Mouse (Mus musculus): ENCODE results near the gene Ppp4r4. TPM values are rescaled to one million over a fixed set of nuclear protein-coding genes. Genes with fewer than 3 reads are reported as not detected.
"Not testable (repeated sequence)": the region's sequence is repeated elsewhere in the genome, so short reads cannot be mapped to it uniquely, and the experiment has no call there.

The Ppp4r4 gene
- total RNA-seq, 2 experiments from 2014 or later, result 44.6 to 50.3 TPM

DNA sequence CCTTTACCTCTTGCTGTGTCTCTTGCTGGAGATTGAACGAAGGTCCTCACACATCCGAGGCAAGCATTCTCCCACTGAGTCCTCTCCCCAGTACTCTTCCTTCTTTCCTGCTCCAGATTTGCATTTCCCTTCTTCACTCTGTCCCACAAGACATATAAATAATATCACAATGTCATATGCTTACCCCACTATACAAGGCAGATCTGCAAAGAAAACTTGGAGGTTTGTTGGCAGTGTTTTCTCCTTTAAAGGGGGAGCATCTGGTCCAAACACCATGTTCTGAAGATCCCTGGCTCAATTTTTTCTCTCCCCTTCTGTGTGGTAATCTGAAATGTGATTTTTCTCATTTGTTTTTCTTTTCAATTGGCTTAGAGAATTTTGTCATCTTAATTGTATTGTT lies 102.3 kb downstream of the Ppp4r4 start:
- peak in 1 of 2 experiments; percentile 45 for DNase-seq (ENCODE audit: low spot score in 2 of 2)

DNA sequence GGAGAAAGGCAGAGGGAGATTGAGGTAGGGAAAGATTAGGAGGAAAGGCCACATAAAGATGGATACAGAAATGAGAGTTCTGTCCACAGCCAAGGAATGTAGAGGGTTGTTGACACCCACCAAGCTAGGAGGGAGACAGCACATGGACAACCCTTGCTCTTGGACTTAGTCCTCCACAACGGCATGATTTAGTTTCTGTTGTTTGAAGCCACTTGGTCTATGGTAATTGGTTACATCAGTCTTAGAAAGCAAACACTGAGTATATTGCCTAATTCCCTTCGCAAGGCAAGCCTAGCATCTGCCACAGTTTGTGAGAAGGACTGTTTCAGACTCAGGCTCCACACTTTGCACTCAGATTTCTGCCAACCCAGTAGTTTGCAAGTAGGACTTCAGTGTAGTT lies 103.8 kb downstream of the Ppp4r4 start:
- no peak for DNase-seq (ENCODE audit: low spot score in 2 of 2)

DNA sequence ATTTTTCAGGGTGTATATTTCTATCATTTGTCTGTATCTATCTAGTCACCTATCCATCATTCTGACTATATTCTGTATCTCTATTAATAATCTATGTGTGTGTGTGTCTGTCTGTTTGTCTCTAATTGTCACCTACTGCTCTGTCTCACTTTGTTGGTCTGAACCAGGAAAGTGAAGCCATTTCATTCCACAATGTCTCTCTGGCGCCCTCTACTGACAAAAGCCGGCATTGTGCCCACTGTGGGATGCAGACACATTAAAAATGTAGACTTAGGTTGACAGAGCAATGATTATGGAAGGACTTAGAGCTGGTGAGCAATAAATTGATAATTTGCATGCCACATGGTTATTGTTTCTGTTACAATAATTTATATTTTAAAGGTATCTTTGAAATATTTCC lies 111.3 kb downstream of the Ppp4r4 start:
- DNase-seq (ENCODE audit: low spot score in 2 of 2), result peak; percentile 72 to 93

DNA sequence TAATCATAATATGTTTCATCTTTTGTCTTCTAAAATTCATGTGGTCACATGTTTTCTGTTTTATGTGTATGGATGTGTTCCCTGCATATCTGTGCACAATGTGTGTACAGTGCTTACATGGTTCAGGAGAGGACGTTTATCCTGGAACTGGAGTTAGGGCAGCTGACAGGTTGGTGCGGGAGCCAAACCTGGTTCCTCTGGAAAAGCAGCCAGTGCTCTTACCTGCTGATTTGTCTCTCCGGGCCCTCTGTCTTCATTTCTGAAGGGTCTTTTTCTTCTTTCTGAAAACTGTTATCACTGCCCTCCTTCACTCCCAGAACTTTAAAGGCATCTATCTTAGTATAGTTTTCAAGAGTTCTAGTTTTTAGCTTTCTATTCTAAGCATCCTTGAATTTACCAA lies 111.7 kb downstream of the Ppp4r4 start:
- DNase-seq (ENCODE audit: low spot score in 2 of 2), result no peak

DNA sequence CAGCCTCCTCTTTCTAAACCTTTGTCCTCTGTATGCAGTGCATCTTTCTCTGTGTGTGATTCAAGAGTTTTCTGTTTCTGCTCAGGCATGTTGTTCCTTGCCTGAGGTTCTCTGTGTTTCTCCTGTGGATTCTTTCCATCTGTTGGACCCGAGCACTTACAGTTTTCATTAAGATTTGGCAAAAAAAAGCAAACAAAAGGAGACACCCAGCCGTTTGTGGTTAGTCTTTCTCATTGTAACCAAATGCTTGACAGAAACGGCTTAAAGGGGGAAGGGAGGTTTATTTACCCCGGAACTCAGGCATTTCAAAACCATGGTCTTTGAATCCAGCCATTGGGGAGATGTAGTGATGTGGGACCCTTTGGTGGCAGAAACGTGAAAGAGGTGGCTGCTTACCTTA lies 112.5 kb downstream of the Ppp4r4 start:
- no peak for DNase-seq (ENCODE audit: low spot score in 2 of 2)

DNA sequence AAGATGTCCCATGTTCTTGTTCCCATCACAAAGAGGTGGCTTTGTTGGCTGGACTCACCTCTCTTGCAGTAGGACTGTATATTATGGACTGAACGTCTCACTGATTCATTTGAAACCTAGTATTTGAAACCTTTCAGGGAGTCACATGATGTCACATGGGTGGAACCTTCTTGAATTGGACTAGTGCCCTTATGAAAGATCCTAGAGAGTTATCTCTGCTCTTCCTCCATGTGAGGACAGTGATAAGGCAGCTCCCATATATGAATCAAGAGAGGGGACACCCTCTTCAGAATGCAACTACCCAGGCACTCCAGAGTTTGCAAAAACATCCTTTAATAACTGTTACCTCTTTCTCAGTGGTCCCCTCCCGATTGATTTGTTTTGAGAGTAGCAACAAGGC lies 114.2 kb downstream of the Ppp4r4 start:
- no peak for DNase-seq (ENCODE audit: low spot score in 2 of 2)

DNA sequence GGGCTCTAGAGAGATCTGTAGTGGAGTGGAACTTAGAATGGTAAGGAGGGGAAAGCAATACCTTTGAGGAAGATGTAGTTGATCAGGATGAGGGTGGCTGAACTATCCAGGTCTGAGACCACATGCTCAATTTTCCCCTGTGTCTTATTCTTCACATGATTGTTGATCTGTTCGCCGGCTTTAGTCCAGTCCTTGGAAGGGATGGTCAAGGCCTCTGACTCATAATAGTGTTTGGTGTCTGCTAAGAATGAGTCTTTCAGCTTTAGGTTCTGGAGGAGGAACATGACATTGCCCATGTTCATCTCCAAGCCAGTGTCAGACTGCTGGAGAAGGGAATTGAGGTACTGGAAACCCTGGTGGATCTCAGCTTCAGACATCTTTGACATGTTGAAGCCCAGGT lies 121.8 kb downstream of the Ppp4r4 start:
- DNase-seq (ENCODE audit: low spot score in 2 of 2), result no peak

DNA sequence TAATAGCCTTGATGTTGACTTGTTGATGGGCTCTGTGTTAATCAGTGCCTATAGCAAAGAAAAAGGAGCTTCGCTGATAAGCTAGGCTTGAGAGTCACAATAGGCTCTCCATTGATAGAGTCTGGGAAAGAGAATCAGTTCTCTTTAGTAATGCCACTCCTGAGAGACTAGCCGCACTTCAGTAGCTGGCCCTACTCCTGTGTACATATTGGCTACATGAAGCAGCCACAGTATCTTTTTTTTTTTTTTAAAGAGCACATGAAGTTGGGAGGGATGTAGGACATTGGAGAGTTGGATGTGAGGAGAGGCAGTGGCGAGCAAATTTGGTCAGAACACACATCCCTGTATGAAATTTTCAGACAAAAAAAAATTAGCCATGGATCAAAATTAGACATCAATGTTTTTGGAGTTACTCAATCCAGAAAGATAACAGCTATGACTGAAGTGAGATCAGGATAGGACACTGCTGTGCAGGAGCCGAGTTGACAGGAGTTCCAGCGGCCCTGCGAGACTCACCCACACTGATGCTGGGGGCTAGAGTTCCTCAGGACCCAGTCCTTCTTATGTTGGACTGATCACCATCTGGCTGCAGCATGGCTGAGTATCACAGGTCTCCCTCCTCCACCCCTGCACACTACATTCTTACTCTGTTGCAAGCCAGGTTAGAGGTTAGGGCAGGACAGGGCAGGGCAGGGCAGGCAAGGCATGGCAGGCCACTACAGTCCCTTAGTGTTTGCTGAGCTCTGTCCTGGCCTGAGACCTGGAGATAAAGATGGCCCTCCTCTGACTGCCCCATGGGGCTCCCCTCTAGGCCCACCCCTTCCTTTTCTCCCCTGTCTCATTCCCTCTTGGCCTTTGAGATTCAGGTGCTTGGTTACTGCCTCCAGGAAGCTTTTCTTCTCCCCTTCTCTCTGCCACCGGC lies 123.3 kb downstream of the Ppp4r4 start:
- DNase-seq (ENCODE audit: low spot score in 2 of 2), result no peak

DNA sequence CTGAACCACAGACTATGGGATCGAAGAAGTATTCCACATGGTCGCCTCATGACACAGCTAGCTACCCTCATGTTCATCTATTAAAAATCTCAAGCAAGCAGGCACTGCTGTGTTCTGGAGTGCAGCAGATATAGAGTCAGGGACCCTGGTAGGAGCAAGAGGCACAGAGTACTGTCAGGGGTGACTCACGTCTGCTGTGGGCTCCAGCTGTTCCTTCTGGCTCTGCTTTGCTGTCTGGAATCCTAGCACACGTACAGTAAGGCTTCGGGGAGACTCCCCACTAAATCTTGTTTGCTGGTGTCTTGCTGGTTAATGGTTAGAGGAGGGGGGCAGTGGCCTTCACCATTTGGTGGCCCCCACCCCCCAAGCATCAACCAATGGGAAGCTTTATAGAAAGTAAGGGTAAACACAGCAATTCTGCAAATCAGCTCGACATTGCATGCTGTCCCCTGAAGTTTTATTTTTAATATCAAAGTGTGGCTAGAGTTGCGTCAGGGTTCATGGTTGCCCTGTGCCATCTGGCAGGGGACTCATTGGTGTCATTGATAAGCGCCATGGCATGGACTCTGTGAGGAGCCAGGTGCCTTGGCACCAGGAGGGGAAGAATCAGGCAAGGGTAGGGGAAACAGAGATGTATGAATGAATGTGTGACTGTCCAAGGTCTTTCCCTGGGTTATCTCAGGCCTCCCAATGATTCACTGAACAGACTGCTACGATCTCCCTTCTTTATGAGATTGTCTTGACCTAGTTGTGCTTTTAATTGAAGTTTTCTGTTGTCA lies 125.0 kb downstream of the Ppp4r4 start, which contains the start of gene Serpina6:
TSS of gene Serpina6 (minus strand) at position 365 of the 779 bp plus-strand sequence.
- no peak for DNase-seq (ENCODE audit: low spot score in 2 of 2)

DNA sequence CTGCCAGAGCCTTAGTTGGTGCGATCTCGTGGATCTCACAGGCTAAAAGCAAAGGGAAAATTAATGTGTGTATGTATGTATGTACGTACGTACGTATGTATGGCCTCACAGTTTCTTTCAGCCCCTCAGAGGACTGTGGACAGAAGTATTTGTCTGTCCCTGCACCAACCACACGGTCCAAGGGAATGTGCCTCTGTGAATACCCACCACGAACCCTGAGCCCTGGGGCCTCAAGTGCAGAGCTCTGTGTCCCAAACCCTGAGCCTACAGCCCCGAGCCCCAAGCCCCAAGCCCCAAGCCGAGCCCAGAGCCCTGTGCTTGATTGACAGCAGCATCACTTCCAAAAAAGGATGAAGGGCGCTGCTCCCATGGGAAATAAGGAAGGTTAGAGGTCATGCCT lies 125.9 kb downstream of the Ppp4r4 start:
- DNase-seq (ENCODE audit: low spot score in 2 of 2), result no peak

DNA sequence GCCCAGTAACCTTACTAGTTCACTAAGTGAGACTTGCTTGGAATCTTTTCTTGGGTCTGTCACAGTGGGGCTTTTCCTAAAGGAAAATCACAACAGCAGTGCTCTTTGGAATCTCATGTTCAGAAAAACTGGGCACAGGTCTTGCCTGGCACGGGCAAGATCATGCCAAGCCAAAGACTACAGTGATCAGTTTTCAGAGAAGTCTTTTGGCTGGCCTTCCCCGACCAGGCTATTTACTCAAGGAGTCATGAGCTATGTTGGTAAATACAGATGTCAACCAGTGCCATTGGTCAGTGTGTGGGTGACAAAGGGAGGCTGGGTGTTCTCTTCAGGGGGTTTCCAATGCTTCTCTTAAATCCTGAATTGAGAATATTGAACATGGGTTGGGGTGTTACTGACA lies 127.1 kb downstream of the Ppp4r4 start:
- DNase-seq (ENCODE audit: low spot score in 2 of 2), result no peak

DNA sequence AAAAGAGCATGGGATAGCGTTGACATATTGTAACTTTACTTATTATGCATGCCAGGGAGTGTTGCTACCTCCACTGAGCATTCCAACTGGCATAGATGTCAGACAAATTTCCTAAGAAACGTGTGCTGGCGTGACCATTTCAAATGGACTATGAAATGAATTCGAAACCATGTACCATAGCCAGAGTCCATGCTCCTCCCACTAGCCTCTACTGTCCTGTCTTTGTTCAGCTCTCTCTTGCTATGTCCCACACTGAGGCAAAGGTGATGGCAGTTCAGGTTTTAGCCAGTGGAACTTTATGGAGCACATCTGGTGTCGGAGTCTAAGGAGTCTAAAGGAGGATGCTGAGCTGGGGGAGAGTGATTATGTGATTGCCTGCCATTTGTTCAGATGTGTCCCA lies 128.0 kb downstream of the Ppp4r4 start:
- DNase-seq (ENCODE audit: low spot score in 2 of 2), result no peak

DNA sequence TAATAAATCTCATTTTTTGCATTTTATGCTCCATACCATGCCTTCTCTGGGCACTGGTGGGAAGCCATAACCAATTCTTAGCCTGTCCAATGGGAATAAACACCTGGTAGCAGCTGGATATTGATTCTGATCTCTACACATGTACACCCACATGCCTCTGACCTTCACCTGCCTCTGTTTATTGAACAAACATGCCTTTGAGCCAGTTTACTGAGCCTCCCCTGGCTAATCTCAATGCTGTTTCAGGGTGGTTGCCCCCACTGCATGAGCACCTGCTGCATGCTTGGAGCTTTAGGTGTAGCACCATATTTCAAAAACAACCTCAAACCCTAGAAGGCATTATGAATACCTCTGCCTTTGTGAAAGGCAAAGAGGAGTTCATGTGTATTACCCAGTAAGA lies 130.0 kb downstream of the Ppp4r4 start:
- DNase-seq (ENCODE audit: low spot score in 2 of 2), result not testable (repeated sequence)

Other genes with a start within 250 kb of the Ppp4r4 start
- 1 to 10 TPM in 1 of 2 experiments, under 1 TPM in 1; 0.96 to 1.5 TPM for gene Fam181a, start 221.3 kb upstream of the Ppp4r4 start, total RNA-seq (2021)
- 1 to 10 TPM; 1.8 to 2.1 TPM for gene Asb2, start 176.3 kb upstream of the Ppp4r4 start, total RNA-seq (2021)
- gene Otub2, start 143.6 kb upstream of the Ppp4r4 start, total RNA-seq (2021), result 10 to 100 TPM; 48.0 to 51.3 TPM
- gene 9330161L09Rik, start 124.5 kb upstream of the Ppp4r4 start, total RNA-seq (2021), result 1 to 10 TPM; 2.6 to 2.8 TPM
- gene Ddx24, start 106.5 kb upstream of the Ppp4r4 start, total RNA-seq (2021), result 100 to 1,000 TPM; 247 to 250 TPM
- 100 to 1,000 TPM; 119 to 120 TPM for gene Ifi27, start 98.1 kb upstream of the Ppp4r4 start, total RNA-seq (2021)
- gene Ifi27l2a, start 88.6 kb upstream of the Ppp4r4 start, total RNA-seq (2021), result 1 to 10 TPM; 1.6 to 1.7 TPM
- gene Ifi27l2b, start 75.1 kb upstream of the Ppp4r4 start, total RNA-seq (2021), result not detected
- not detected for gene Serpina10, start 99.2 kb downstream of the Ppp4r4 start, total RNA-seq (2021)
- gene Serpina6, start 124.9 kb downstream of the Ppp4r4 start, total RNA-seq (2021), result not detected
- gene Serpina16, start 143.9 kb downstream of the Ppp4r4 start, total RNA-seq (2021), result not detected
- not detected for gene Serpina1f, start 163.2 kb downstream of the Ppp4r4 start, total RNA-seq (2021)
- gene Serpina1d, start 241.3 kb downstream of the Ppp4r4 start, total RNA-seq (2021), result not detected

Measured in layer of hippocampus, adult 18-20 months (tissue).